Mouse (Mus musculus) G1E (cell line): ENCODE results near the gene Tardbp. TPM values are rescaled to one million over a fixed set of nuclear protein-coding genes. Genes with fewer than 3 reads are reported as not detected.

Experiments used
- ATAC-seq: 2 replicates; pipeline ENCODE4 v1.8.0; 2016; ENCODE audit warnings: mild to moderate bottlenecking; ENCODE audit not compliant: insufficient number of reproducible peaks, poor library complexity, low FRiP score, severe bottlenecking; ENCODE audit errors: extremely low read depth
- DNase-seq: peaks from one replicate; pipeline ENCODE4 v3.0.0; 2012; ENCODE audit warnings: low spot score
- H3K27me3 ChIP-seq: 2 replicates; pipeline ENCODE4 v1.6.1; 2012; ENCODE audit warnings: mild to moderate bottlenecking, low read length, inconsistent platforms; ENCODE audit not compliant: insufficient read depth
- H3K36me3 ChIP-seq: replicated peaks from 2 replicates; pipeline ENCODE3; 2012; ENCODE audit warnings: mild to moderate bottlenecking, inconsistent platforms
- H3K4me1 ChIP-seq: 2 replicates; pipeline ENCODE4 v1.6.1; 2012; ENCODE audit warnings: low read depth, low read length, inconsistent platforms, mixed read lengths; ENCODE audit not compliant: insufficient read depth
- H3K4me3 ChIP-seq: 2 replicates; pipeline ENCODE4 v1.5.1; 2012; ENCODE audit warnings: low read depth, mild to moderate bottlenecking, inconsistent platforms, low read length, moderate library complexity, mixed read lengths
- H3K9me3 ChIP-seq: replicated peaks from 2 replicates; pipeline ENCODE4 v1.6.1; 2012; ENCODE audit warnings: inconsistent platforms
- CTCF ChIP-seq: IDR thresholded peaks from 2 replicates; pipeline ENCODE4 v1.5.1; 2012; ENCODE audit warnings: low read depth, low read length, inconsistent platforms, mixed read lengths
- GATA1 ChIP-seq: IDR thresholded peaks from 2 replicates; pipeline ENCODE4 v1.6.1; 2012; ENCODE audit warnings: borderline replicate concordance, low read length, inconsistent platforms, mixed read lengths
- GATA2 ChIP-seq: IDR thresholded peaks from 2 replicates; pipeline ENCODE4 v1.6.1; 2012; ENCODE audit warnings: low read depth, low read length, inconsistent platforms, borderline replicate concordance
- POLR2AphosphoS5 ChIP-seq: IDR thresholded peaks from 2 replicates; pipeline ENCODE4 v1.6.1; 2012; ENCODE audit warnings: low read depth, low read length, inconsistent platforms; ENCODE audit not compliant: insufficient replicate concordance
- TAL1 ChIP-seq: conservative IDR thresholded peaks from 2 replicates; pipeline ENCODE4 v1.6.1; 2012; ENCODE audit warnings: low read depth, low read length, inconsistent platforms, mixed read lengths
- polyA plus RNA-seq: library from polyadenylated mRNA; stranded (reverse); fragments of >175 nt; gene quantifications from 2 replicates; pipeline ENCODE4 v1.2.3, GENCODE M21; 2012
- total RNA-seq, 2 experiments: library from RNA; stranded (forward) in 1 of 2; stranded (reverse) in 1 of 2; fragments of 200-1000 nt in 1 of 2; fragments of >200 nt in 1 of 2; fragmentation: Nextera tagmentation in 1 of 2; gene quantifications; 2 replicates each; pipeline ENCODE4 v1.2.3; 2014 to 2017

Tardbp gene
- total and polyA plus RNA-seq, 3 experiments, result 59.3 to 649 (median 296) TPM

GRCm38 (mm10) chr4:148641121-148641520 is 14.3 kb upstream of the Tardbp start:
- Histone ChIP-seq H3K9me3 (no peaks in the 10 kb centered on the region), H3K4me3 (no peak overlapping the region), H3K27me3 (peaks cover 24% of the 10 kb centered on the region), H3K36me3 (no peaks in the 10 kb centered on the region), H3K4me1 (peaks cover 14% of the 10 kb centered on the region)
- DNase-seq (no peak), ATAC-seq (no peak)
- TF ChIP-seq CTCF (no peak), GATA1 (no peak), TAL1 (no peak), POLR2AphosphoS5 (no peak), GATA2 (no peak)

- Histone ChIP-seq H3K36me3 (no peaks in the 10 kb centered on the region), H3K9me3 (no peaks in the 10 kb centered on the region), H3K4me1 (peaks cover 14% of the 10 kb centered on the region), H3K4me3 (no peak overlapping the region), H3K27me3 (peaks cover 21% of the 10 kb centered on the region)
- DNase-seq (no peak), ATAC-seq (no peak)
- TF ChIP-seq CTCF (no peak), GATA1 (no peak), GATA2 (no peak), TAL1 (no peak), POLR2AphosphoS5 (no peak)
These were observed 12.6 kb upstream of the Tardbp start for GRCm38 (mm10) chr4:148639455-148639854.

GRCm38 (mm10) chr4:148638302-148638701 is 11.5 kb upstream of the Tardbp start:
- TF ChIP-seq GATA1, result no peak
- no peak for TF ChIP-seq GATA2
- no peak for TF ChIP-seq TAL1
- TF ChIP-seq POLR2AphosphoS5, result no peak
- no peak for TF ChIP-seq CTCF
- ATAC-seq (no peak), DNase-seq (no peak)
- peaks cover 10% of the 10 kb centered on the region for H3K4me1 ChIP-seq
- H3K4me3 ChIP-seq, result no peak overlapping the region
- H3K36me3 ChIP-seq, result no peaks in the 10 kb centered on the region
- H3K9me3 ChIP-seq, result no peaks in the 10 kb centered on the region
- peaks cover 12% of the 10 kb centered on the region for H3K27me3 ChIP-seq

- no peak for DNase-seq
- Histone ChIP-seq H3K4me3 (no peak overlapping the region), H3K36me3 (no peaks in the 10 kb centered on the region), H3K9me3 (no peaks in the 10 kb centered on the region), H3K27me3 (0 out of 2 replicates have a peak, but pooled peaks cover 2% of the 10 kb centered on the region), H3K4me1 (peaks cover 17% of the 10 kb centered on the region)
- no peak for TF ChIP-seq CTCF
- TF ChIP-seq GATA2, result no peak
- no peak for TF ChIP-seq POLR2AphosphoS5
- TF ChIP-seq GATA1, result no peak
- TF ChIP-seq TAL1, result no peak
- ATAC-seq, result no peak
These were observed 8.5 kb upstream of the Tardbp start for GRCm38 (mm10) chr4:148635309-148635708.

GRCm38 (mm10) chr4:148633395-148634061 is 6.7 kb upstream of the Tardbp start:
- H3K4me1 ChIP-seq, result peaks cover 17% of the 10 kb centered on the region

GRCm38 (mm10) chr4:148632013-148632692 is 5.3 kb upstream of the Tardbp start:
- no peak overlapping the region for H3K4me3 ChIP-seq
- no peaks in the 10 kb centered on the region for H3K9me3 ChIP-seq
- no peaks in the 10 kb centered on the region for H3K27me3 ChIP-seq
- no peak for ATAC-seq
- peaks cover 19% of the 10 kb centered on the region for H3K4me1 ChIP-seq
- TF ChIP-seq GATA1, result no peak
- TF ChIP-seq CTCF, result no peak
- TF ChIP-seq GATA2, result no peak
- no peak for TF ChIP-seq TAL1
- no peak for TF ChIP-seq POLR2AphosphoS5
- DNase-seq, result no peak
- no peaks in the 10 kb centered on the region for H3K36me3 ChIP-seq

More at GRCm38 (mm10) chr4:148633395-148634061, 6.7 kb upstream of the Tardbp start:
- TF ChIP-seq TAL1 (no peak), GATA1 (no peak), POLR2AphosphoS5 (no peak), CTCF (no peak)
- Histone ChIP-seq H3K27me3 (no peaks in the 10 kb centered on the region), H3K4me3 (no peak overlapping the region), H3K9me3 (no peaks in the 10 kb centered on the region), H3K36me3 (no peaks in the 10 kb centered on the region)
- DNase-seq (no peak), ATAC-seq (peak; percentile 66)
